ENCODE assay signal across 25 mouse cellular contexts in the genomic region with DNA sequence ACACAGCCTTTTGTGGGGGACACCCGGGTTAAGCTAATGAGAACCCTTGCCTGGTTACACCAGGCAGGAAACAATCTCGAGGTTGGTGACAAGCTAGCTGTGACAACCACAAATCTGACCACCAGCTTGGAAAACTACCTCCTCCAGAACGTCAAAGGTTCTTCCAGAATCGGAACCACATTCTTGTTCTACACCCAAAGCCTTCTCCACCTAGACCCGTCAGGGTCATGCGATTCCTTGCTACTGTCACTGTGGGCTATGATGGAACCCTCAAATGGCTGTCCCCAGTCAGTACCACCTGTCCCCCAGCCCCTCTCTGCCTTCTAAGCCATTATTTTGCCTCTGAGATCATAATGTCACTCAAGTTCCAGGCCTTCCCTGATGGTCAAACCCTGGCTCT.
"Had no signal": no experiment of that assay in that cellular context is flagged by ENCODE, and none has a peak within 500 bp of the region (broad histone marks: within the 10 kb centered on the region; RNA-seq: fewer than 3 reads in every experiment).

No protein-coding gene starts in this region.

- H3K4me2 ChIP-seq: heart, embryonic 12.5 days; hindbrain, embryonic 12.5 days; hindbrain, embryonic 14.5 days; kidney, embryonic 15.5 days; limb, embryonic 12.5 days; liver, embryonic 13.5 days; liver, embryonic 15.5 days had no signal

- H3K9me3 ChIP-seq: heart, embryonic 10.5 days; heart, embryonic 12.5 days; hindbrain, embryonic 10.5 days; hindbrain, embryonic 12.5 days; kidney, embryonic 15.5 days; limb, embryonic 10.5 days; limb, embryonic 12.5 days; liver, embryonic 13.5 days; liver, embryonic 15.5 days had no signal

- H3K27ac ChIP-seq: heart, embryonic 10.5 days; hindbrain, embryonic 10.5 days; hindbrain, embryonic 12.5 days; hindbrain, embryonic 14.5 days; kidney, embryonic 15.5 days; layer of hippocampus, adult 2 months; left cerebral cortex, adult 2 months; limb, embryonic 10.5 days; limb, embryonic 12.5 days; liver, embryonic 13.5 days; liver, embryonic 15.5 days had no signal

- H3K27me3 ChIP-seq: heart, embryonic 12.5 days; hindbrain, embryonic 12.5 days; kidney, embryonic 15.5 days; limb, embryonic 12.5 days; liver, embryonic 13.5 days; liver, embryonic 15.5 days had no signal

- DNase-seq: gastrocnemius, postnatal 14 days; gastrocnemius, postnatal 36 days; heart, adult 18-20 months; heart, postnatal 10 days; heart, postnatal 4 days; kidney, adult 11 months; kidney, adult 8-10 months; kidney, postnatal 10 days; kidney, postnatal 25 days; kidney, postnatal 4 days; liver; liver, embryonic 13.5 days had no signal

- ATAC-seq: hindbrain, embryonic 16.5 days; inflammation-experienced regulatory T-cells, adult 6 months had no signal

- H3K9ac ChIP-seq: heart, embryonic 12.5 days; hindbrain, embryonic 12.5 days; hindbrain, embryonic 14.5 days; kidney, embryonic 15.5 days; limb, embryonic 12.5 days; liver, embryonic 13.5 days; liver, embryonic 15.5 days had no signal

- H3K4me3 ChIP-seq: heart, embryonic 10.5 days; heart, embryonic 12.5 days; hindbrain, embryonic 10.5 days; hindbrain, embryonic 12.5 days; kidney, embryonic 15.5 days; layer of hippocampus, adult 2 months; left cerebral cortex, adult 2 months; limb, embryonic 10.5 days; limb, embryonic 12.5 days; liver, embryonic 13.5 days; liver, embryonic 15.5 days had no signal

- H3K4me1 ChIP-seq: heart, embryonic 12.5 days; hindbrain, embryonic 10.5 days; hindbrain, embryonic 12.5 days; liver, embryonic 13.5 days had no signal

- H3K36me3 ChIP-seq: heart, embryonic 10.5 days; heart, embryonic 12.5 days; hindbrain, embryonic 10.5 days; hindbrain, embryonic 12.5 days; kidney, embryonic 15.5 days; limb, embryonic 10.5 days; limb, embryonic 12.5 days; liver, embryonic 13.5 days; liver, embryonic 15.5 days had no signal
